Mouse (Mus musculus): Measurements from ENCODE around the gene Gm8257. TPM values are rescaled to one million over a fixed set of nuclear protein-coding genes. Genes with fewer than 3 reads are reported as not detected.
"Not testable (repeated sequence)": the region's sequence is repeated elsewhere in the genome, so short reads cannot be mapped to it uniquely, and the experiment has no call there.

The Gm8257 gene
- not detected for polyA plus RNA-seq (2017; shearing (Covaris generic))

DNA sequence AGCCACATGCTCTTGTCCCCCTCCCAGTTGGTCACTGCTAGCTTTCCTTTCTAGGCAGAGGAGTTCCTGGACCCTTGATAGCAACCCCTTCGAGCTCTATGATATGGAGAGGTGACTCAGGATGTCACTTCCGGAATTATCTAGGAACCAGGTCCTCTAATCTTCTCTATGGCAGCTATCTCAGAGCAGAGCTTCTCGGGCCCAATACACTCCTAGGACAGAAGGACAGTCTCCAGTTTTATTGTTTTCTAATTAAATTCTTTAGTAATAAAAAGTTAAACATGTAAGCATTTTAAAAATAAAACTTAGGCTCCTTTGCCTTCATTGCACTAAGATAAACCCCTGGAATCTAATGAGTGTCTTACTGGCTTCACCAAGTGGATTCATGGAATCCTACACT, at the start of gene Gm8257:
Gene Gm8257 (minus strand): TSS at position 101 of the 400 bp plus-strand sequence.
- not testable (repeated sequence) for ATAC-seq

DNA sequence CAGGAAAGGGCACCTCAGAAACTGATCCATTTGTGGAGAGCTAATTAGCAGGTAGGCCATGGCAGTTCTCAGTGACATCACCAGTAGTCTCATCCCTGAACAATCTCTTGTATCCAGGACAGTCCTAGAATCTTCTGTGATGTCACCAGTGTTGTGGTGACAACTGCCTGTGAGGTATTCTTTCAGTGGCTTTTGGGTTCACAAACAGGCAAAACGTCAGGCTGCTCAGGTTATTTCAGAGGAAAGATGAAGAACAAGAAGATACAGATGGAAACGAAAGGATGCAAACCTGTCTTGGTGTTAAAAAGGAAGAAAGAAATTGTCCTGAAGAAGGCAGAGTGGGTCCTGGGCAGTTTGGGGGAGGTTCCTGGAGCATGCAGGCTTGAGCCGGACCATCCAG, 44.0 kb upstream of the Gm8257 start, which contains the start of gene Gm8267:
Gene Gm8267 (minus strand): TSS at position 101 of the 400 bp plus-strand sequence.
- ATAC-seq: no peak

DNA sequence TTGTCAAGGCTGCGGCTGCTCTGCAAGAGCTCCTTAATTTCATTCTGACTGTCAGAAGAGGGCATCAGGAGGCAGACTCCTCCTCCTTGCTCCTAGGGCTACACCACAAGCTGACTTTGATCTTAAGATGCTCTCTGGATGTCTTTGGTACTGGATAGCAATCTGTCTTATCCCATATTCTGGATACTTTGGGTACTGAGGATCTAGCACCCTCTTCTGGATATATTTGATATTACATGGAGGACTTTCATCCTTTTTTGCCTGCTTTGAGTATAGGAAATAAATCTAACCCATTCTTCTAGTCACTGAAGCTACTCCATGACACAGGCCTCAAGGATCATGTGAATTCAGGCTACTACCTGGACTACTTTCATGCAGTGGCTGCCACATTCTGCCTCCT, 36.5 kb upstream of the Gm8257 start:
- ATAC-seq: not testable (repeated sequence)

DNA sequence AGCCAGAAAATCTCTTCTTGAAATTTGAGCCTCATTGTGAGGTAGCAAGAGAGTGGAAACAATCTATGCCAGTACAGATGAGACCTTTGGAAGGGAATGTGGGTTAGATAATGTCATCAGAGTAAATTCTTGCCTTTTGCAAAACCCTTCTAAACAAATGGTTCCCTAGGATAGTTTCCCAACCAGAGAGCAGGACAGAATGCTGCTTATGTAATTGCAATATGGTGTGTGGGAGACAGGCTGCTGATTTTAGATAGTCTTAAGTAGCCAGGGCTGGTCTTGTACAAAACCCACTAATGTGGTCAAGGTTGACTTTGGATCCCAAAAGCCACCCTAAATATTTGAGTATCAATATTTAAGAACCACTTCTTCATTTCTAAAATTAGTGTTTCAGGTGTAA, 24.5 kb upstream of the Gm8257 start:
- not testable (repeated sequence) for ATAC-seq

DNA sequence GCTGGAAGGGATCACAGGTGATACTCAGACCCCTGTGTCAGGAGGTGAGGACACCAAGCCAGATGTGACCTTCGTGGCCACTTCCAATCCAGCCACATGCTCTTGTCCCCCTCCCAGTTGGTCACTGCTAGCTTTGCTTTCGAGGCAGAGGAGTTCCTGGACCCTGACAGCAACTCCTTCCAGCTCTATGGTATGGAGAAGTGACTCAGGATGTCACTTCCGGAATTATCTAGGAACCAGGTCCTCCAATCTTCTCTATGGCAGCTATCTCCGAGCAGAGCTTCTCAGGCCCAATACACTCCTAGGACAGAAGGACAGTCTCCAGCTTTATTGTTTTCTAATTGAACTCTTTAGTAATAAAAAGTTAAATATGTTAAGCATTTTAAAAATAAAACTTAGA, 78.5 kb downstream of the Gm8257 start, which contains the start of gene Gm5624:
Gene Gm5624 (minus strand): TSS at position 202 of the 400 bp plus-strand sequence.
- ATAC-seq: not testable (repeated sequence)

Other genes with a start within 250 kb of the Gm8257 start
- gene BC061237, start 214.0 kb downstream of the Gm8257 start, polyA plus RNA-seq (2017; shearing (Covaris generic)): not detected
- not detected for gene Gm17093, start 188.2 kb downstream of the Gm8257 start, polyA plus RNA-seq (2017; shearing (Covaris generic))
- gene Gm8247, start 123.3 kb downstream of the Gm8257 start, polyA plus RNA-seq (2017; shearing (Covaris generic)): not detected
- not detected for gene Gm5624, start 78.5 kb downstream of the Gm8257 start, polyA plus RNA-seq (2017; shearing (Covaris generic))
- not detected for gene Gm8267, start 43.9 kb upstream of the Gm8257 start, polyA plus RNA-seq (2017; shearing (Covaris generic))
- gene Ptgdr, start 152.9 kb upstream of the Gm8257 start, polyA plus RNA-seq (2017; shearing (Covaris generic)): not detected

Measured in inflammation-experienced regulatory T-cells, adult 6 months (primary cell).